Mouse (Mus musculus): Measurements from ENCODE around the gene Mras. TPM values are rescaled to one million over a fixed set of nuclear protein-coding genes. Genes with fewer than 3 reads are reported as not detected.

The Mras gene
- 7.6 and 8.7 TPM in 2 replicates for polyA plus RNA-seq (2016; fragmentation: Nextera tagmentation; extraction: Ambion mirVana)

DNA sequence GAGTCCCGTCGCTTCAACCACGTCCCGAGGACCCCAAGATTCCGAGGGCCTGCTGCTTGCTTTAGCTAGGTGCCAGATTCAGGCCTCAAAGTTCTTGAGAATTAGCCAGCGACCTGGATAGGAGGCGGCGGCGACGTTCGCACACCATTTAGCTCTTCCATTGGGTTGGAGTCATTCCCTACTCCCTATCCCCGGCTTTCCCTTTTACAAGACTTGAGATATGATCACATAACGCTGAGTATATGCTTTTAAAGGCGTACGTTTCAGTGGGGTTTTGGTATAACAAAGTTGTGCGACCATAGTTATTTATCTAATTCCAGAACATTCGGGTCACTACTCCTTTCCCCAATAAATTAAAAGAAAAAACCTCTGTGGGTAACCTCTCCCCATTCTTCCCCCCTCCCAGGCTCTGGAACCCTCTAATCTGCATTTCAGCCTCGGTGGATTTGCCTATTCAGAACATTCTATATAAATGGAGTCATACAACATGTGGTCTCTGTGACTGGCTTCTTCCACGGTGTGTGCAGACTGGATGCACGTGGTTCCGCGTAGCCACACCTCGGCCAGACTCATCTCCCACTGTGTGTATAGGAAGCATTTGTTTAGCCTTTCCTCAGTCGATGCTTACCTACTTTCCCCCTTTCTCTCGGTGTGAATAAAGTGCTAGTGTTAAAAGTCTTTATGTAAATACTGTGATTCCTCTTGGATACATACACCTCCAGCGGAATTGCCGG is at the start of gene Mras:
TSS of gene Mras (minus strand) at position 351 of the 734 bp plus-strand sequence.
- WGBS: 20% methylated on average over 27 of the region's 27 CpGs
- peaks cover 58% of the 10 kb centered on the region for H3K27me3 ChIP-seq (ENCODE audit: poor library complexity, severe bottlenecking)
- H3K27ac ChIP-seq: peak within 1 kb of the TSS; percentile 90
- no peaks in the 10 kb centered on the region for H3K36me3 ChIP-seq (replicated peaks)
- DNase-seq (ENCODE audit: extremely low spot score, low spot score): no peak
- peaks cover 34% of the 10 kb centered on the region for H3K4me1 ChIP-seq
- H3K4me3 ChIP-seq: peak within 1 kb of the TSS; percentile 81
- no peaks in the 10 kb centered on the region for H3K9me3 ChIP-seq

DNA sequence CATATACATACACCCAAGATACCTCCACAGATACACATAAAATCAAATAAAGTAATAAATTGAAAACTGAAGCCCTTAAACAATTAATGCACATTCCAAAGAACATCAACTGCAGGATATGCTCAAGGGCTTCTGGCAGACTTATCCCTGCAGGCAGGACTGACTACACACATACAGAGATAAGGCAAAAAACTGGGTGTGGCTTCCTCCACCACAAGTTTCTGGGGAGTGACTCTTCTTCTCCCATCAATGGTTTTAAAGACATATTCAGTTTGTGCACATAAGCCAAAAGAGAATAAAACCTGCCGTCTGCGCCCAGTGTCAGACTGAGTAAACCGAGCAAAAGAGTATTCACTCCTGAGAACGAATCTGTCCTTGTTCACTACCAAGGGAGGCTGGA is 48.0 kb upstream of the Mras start:
- 95% methylated on average over 4 of the region's 4 CpGs for WGBS
- Histone ChIP-seq H3K9me3 (no peaks in the 10 kb centered on the region), H3K4me1 (no peaks in the 10 kb centered on the region), H3K4me3 (no peak overlapping the region), H3K36me3 (replicated peaks) (peaks cover 97% of the 10 kb centered on the region), H3K27me3 (ENCODE audit: poor library complexity, severe bottlenecking) (no peaks in the 10 kb centered on the region), H3K27ac (no peak overlapping the region)
- no peak for DNase-seq (ENCODE audit: extremely low spot score, low spot score)

DNA sequence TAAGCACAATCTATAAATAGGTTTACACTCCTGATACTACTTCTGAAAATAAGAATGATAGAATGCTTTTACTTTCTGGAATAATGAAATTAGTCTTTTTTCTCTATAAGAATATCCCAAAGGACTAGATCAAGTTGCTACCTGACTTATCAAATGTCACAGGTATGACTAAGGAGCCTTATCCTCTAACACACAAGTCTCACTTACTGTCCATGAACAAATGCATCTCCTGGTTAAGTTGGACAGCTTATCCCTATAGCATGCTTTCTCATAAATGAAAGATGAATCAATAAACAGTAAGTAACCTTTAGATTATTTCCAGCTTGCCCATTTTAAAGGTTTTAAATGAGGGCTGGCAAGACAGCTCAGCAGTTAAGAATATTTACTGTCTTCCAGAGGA is 47.5 kb upstream of the Mras start:
- no peak overlapping the region for H3K4me3 ChIP-seq
- no peaks in the 10 kb centered on the region for H3K9me3 ChIP-seq
- H3K36me3 ChIP-seq (replicated peaks): peaks cover 93% of the 10 kb centered on the region
- DNase-seq (ENCODE audit: extremely low spot score, low spot score): no peak
- no peaks in the 10 kb centered on the region for H3K27me3 ChIP-seq (ENCODE audit: poor library complexity, severe bottlenecking)
- H3K4me1 ChIP-seq: no peaks in the 10 kb centered on the region
- H3K27ac ChIP-seq: no peak overlapping the region

DNA sequence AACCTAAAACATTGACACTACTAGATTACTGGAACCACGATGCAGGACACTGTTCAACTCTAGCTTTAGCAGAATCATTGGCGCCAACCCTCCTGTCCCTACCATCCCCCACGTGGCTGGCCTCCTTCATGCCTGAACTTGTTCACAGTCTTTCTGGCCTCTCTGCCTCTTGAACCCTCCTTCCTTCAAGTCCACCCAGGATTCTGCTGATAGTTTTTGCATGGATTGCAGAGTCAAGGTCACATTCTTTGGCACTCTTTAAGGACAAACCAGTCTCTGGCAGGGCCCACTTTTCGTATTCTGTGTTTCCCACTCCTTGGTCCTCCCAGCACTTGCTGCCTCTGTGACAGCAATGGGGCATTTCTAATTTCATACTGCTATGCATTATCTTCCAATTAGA is 46.0 kb upstream of the Mras start:
- Histone ChIP-seq H3K27me3 (ENCODE audit: poor library complexity, severe bottlenecking) (no peaks in the 10 kb centered on the region), H3K4me1 (no peaks in the 10 kb centered on the region), H3K36me3 (replicated peaks) (peaks cover 88% of the 10 kb centered on the region), H3K27ac (no peak overlapping the region), H3K9me3 (no peaks in the 10 kb centered on the region), H3K4me3 (no peak overlapping the region)
- 93% methylated on average over 4 of the region's 4 CpGs for WGBS
- no peak for DNase-seq (ENCODE audit: extremely low spot score, low spot score)

DNA sequence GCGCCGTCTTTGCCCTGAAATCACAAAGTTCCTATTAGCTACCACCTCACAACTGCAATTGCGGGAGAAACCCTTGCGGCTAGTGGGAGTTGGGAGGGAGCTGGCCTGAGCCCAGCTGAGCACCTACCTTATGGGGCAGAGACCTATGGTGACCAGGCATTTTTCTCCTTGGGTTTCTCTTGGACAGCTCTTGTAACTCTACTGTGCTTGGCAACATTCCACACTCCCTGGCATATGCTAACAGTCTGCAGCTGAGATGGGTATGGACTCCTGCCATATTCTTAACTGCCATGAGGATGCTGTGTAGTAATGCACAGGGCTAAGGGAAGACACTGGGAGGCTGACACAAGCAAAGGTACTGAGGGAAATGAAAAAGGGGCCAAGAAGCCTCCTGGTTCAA is 43.6 kb upstream of the Mras start:
- WGBS: 90% methylated on average over 4 of the region's 4 CpGs
- H3K27ac ChIP-seq: no peak overlapping the region
- no peak overlapping the region for H3K4me3 ChIP-seq
- H3K27me3 ChIP-seq (ENCODE audit: poor library complexity, severe bottlenecking): no peaks in the 10 kb centered on the region
- no peaks in the 10 kb centered on the region for H3K9me3 ChIP-seq
- DNase-seq (ENCODE audit: extremely low spot score, low spot score): no peak
- H3K36me3 ChIP-seq (replicated peaks): peaks cover 75% of the 10 kb centered on the region
- no peaks in the 10 kb centered on the region for H3K4me1 ChIP-seq

DNA sequence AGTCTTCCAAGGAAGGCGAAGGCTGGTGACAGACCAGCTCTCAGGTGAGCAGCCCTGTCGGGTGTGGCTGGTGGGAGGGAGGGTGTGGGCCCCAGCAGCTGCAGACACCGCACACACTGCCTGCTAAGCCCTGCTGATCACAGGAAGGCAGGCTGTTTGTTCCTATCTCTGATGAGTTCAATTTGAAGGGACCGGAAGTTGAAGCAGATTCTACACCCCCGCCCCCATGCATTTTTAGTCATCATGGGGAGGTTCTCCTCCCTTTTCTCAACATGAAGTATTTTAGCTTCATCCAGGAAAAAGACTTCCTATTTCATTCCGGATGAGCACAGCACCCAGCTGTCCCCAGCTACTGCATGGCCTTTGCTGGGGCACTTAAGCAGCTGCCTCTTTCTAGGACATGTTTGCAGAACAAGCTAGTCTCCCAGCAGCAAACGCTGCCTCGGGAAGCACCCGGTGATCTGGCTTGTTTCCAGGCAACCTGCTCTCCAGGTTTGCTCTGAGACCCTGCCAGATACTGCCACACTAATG is 42.1 kb upstream of the Mras start:
- Histone ChIP-seq H3K36me3 (replicated peaks) (peaks cover 76% of the 10 kb centered on the region), H3K9me3 (no peaks in the 10 kb centered on the region), H3K27ac (no peak overlapping the region), H3K27me3 (ENCODE audit: poor library complexity, severe bottlenecking) (no peaks in the 10 kb centered on the region), H3K4me1 (no peaks in the 10 kb centered on the region), H3K4me3 (no peak overlapping the region)
- DNase-seq (ENCODE audit: extremely low spot score, low spot score): no peak
- WGBS: 90% methylated on average over 9 of the region's 9 CpGs

DNA sequence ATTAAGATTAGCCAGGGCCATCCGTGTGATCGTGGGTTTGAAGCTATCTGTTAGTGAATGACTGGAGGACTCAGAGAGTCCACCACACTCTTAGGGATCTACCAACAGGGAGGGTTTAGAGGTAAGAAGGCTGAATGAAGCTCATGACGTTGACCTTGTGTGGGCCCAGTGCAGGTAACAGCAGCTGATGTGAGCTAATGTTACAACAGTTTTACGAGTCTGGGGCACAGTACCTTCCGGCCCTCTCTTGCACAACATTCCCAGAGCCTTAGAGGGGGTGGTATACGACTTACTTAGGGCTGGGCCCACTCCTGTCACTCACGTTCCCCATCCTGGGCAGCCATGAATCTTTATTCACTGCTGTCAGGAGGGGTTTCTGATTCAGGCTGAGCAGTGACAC is 34.2 kb upstream of the Mras start:
- 86% methylated on average over 7 of the region's 7 CpGs for WGBS

DNA sequence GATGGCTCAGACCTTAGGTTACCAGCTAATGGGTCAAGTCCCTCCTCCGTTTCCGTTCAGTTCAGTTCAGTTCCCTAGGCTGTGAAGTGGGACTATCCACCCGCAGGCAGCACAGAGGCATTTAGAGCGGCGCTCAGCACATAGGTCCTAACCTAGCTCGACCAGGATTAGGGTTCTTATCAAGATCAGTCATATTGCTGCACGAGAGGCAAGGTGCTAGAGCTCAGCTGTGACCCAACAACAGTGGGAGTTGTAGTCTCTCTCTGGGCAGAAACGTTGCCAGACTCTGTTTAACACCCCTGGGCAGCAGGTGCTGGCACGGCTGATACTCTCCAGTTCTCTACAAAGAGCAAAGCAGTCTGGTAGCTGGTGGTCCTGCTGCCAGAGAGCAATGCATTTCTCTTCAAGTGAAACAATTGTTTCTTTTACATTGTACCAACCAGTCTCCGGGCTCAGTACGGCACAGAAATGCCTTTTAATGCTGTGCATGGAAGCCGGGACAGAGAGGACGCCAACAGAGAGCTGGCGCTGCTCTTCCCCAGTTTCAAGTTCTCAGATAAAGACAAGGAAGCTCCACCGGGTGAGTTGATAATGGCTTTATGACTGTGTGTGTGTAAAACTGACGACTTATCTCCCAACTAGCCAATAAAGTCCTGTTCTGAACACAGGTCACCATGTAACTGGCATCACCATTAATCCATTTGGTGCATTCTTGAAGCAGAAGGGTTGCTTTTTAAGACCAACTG is 33.3 kb upstream of the Mras start:
- Histone ChIP-seq H3K27ac (no peak overlapping the region), H3K27me3 (ENCODE audit: poor library complexity, severe bottlenecking) (no peaks in the 10 kb centered on the region), H3K4me3 (no peak overlapping the region), H3K9me3 (no peaks in the 10 kb centered on the region), H3K36me3 (replicated peaks) (peaks cover 13% of the 10 kb centered on the region), H3K4me1 (no peaks in the 10 kb centered on the region)
- DNase-seq (ENCODE audit: extremely low spot score, low spot score): no peak
- WGBS: 85% methylated on average over 16 of the region's 16 CpGs

More for the DNA sequence above, 34.2 kb upstream of the Mras start:
- Histone ChIP-seq H3K4me1 (no peaks in the 10 kb centered on the region), H3K9me3 (no peaks in the 10 kb centered on the region), H3K27ac (no peak overlapping the region), H3K36me3 (replicated peaks) (peaks cover 21% of the 10 kb centered on the region), H3K27me3 (ENCODE audit: poor library complexity, severe bottlenecking) (no peaks in the 10 kb centered on the region), H3K4me3 (no peak overlapping the region)
- no peak for DNase-seq (ENCODE audit: extremely low spot score, low spot score)

DNA sequence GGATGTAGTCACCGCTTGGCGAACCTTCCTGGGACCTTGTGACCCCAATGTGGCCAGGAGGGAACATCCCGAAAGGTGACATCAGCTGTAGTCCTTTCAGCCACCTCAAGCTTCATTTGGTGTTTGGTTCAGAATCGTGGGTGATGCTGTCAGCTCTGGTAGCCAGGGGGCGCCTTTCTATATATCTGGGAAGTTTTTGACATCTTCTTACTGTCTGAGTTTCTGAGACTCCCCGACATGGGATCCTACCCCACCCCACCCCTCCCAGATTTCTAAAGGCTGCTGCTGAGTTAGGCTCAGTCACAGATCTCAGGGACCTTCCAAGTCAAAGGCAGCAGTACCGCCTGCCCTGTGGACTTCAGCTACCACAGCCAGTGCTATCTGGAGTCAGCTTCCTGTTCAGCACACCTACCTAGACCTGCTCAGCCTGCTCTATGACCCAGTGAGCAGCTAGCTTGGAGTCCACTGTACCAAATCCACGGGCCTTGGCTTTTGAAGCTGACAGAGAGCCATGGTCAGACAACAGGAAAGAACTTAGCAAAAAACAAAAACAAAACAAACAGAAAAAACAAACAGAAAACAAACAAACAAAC is 32.6 kb upstream of the Mras start:
- Histone ChIP-seq H3K4me1 (no peaks in the 10 kb centered on the region), H3K36me3 (replicated peaks) (peaks cover 5% of the 10 kb centered on the region), H3K9me3 (no peaks in the 10 kb centered on the region), H3K27ac (no peak overlapping the region), H3K27me3 (ENCODE audit: poor library complexity, severe bottlenecking) (no peaks in the 10 kb centered on the region), H3K4me3 (no peak overlapping the region)
- WGBS: 70% methylated on average over 8 of the region's 8 CpGs
- no peak for DNase-seq (ENCODE audit: extremely low spot score, low spot score)

DNA sequence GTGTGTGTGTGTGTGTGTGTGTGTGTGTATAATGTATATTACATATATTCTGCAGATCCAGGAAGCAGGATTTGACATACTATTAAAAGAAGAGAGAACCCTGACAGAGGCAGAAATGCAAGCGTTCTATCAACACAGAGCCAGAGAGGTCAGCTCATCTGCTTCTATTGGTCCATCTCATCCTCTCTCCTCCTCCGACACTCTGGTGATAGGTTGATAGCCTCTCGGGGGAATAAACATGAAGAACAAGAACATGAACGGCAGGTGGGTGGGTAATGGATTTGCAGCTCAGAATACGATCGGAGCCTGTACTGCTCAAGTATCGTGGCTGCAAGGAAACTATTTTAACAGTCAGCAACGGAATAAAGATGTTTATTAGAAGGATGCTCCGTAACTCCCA is 31.4 kb upstream of the Mras start:
- Histone ChIP-seq H3K4me1 (no peaks in the 10 kb centered on the region), H3K36me3 (replicated peaks) (no peaks in the 10 kb centered on the region), H3K27ac (no peak overlapping the region), H3K27me3 (ENCODE audit: poor library complexity, severe bottlenecking) (no peaks in the 10 kb centered on the region), H3K4me3 (no peak overlapping the region), H3K9me3 (no peaks in the 10 kb centered on the region)
- DNase-seq (ENCODE audit: extremely low spot score, low spot score): no peak
- 90% methylated on average over 9 of the region's 9 CpGs for WGBS

DNA sequence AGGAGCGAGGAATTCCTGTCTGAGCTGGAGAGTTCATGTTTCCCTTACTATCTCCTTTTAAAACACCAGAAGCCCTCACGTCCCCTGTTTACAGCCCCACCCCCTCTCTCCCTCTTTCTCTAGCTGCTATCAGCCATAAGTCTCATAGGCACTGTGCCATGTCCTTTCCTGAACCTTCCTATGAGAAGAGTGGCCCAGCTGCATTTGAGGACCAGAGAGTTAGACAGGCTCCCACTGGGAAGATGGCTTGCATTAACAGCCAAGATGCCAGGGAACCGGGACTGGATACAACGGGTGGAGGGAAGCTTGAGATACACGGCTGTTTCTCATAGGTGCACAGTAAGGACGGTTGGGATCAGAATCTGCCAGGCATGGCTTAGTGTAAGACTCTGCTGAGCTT is 27.7 kb upstream of the Mras start:
- H3K9me3 ChIP-seq: no peaks in the 10 kb centered on the region
- 90% methylated on average over 6 of the region's 6 CpGs for WGBS
- no peaks in the 10 kb centered on the region for H3K27me3 ChIP-seq (ENCODE audit: poor library complexity, severe bottlenecking)
- no peak overlapping the region for H3K27ac ChIP-seq
- no peak for DNase-seq (ENCODE audit: extremely low spot score, low spot score)
- H3K36me3 ChIP-seq (replicated peaks): no peaks in the 10 kb centered on the region
- H3K4me3 ChIP-seq: no peak overlapping the region
- H3K4me1 ChIP-seq: no peaks in the 10 kb centered on the region

DNA sequence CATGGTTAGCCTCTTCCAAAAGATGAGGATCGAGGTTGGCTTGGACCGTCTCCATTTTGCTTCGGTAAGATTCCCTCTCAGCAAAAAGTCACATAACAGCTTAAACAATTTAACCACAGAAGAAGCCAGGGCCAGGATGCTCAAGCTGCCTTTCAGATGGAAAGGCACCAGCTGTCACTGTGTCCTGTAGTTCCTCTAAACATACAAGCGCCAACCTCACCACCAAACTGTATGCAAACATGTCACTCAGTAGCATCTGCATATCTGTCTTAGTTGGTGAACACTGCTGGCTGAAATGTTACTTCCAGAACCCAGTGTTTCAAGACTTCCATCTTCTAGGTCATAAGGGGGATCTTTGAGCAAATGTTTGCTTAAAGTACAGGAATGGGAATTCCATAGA is 22.5 kb upstream of the Mras start:
- no peaks in the 10 kb centered on the region for H3K9me3 ChIP-seq
- H3K27me3 ChIP-seq (ENCODE audit: poor library complexity, severe bottlenecking): no peaks in the 10 kb centered on the region
- H3K4me1 ChIP-seq: no peaks in the 10 kb centered on the region
- WGBS: 94% methylated on average over 4 of the region's 4 CpGs
- H3K4me3 ChIP-seq: no peak overlapping the region
- no peaks in the 10 kb centered on the region for H3K36me3 ChIP-seq (replicated peaks)
- no peak for DNase-seq (ENCODE audit: extremely low spot score, low spot score)
- H3K27ac ChIP-seq: no peak overlapping the region

Measured in forebrain, embryonic 10.5 days (tissue).